Comparison of ENCODE assay signal across 21 mouse cellular contexts in genomic region chr8:93852851-93853461, GRCm38 (mm10). TPM values are rescaled to one million over a fixed set of nuclear protein-coding genes. Genes with fewer than 3 reads are reported as not detected.
DNase-seq lines count a peak whose midpoint lies in the region; TF ChIP-seq lines count a peak whose summit lies in the region.
"Had no signal": no experiment of that assay in that cellular context is flagged by ENCODE, and none has a peak within 500 bp of the region (broad histone marks: within the 10 kb centered on the region; RNA-seq: fewer than 3 reads in every experiment).

No protein-coding gene starts in this region.

- TF ChIP-seq CTCF in cerebellum, adult 2 months (IDR thresholded peaks at IDR 0.05; ENCODE audit: borderline replicate concordance, insufficient read depth, low read depth, low read length): no peak
- no peak for TF ChIP-seq CTCF in left cerebral cortex, adult 2 months (IDR thresholded peaks at IDR 0.05)
- TF ChIP-seq CTCF in embryonic fibroblast, embryonic 13.5 days (IDR thresholded peaks at IDR 0.05; ENCODE audit: borderline replicate concordance, insufficient read depth, low read length): no peak

- TF ChIP-seq POLR2A in cerebellum, adult 2 months (IDR thresholded peaks at IDR 0.05; ENCODE audit: borderline replicate concordance, insufficient read depth, low read length): no peak
- TF ChIP-seq POLR2A in embryonic fibroblast, embryonic 13.5 days (IDR thresholded peaks at IDR 0.05; ENCODE audit: low read depth, low read length): no peak

- 39% methylated on average over 9 of the region's 9 CpGs for WGBS in cerebellum, adult 2 months

- H3K27ac ChIP-seq in cerebellum, adult 2 months (ENCODE audit: insufficient read depth, low read length): peak overlapping the region; percentile 51
- peak overlapping the region; percentile 63 for H3K27ac ChIP-seq in left cerebral cortex, adult 2 months
- peak overlapping the region; percentile 74 for H3K27ac ChIP-seq in embryonic fibroblast, embryonic 13.5 days (ENCODE audit: insufficient read depth, low read length)
- H3K27ac ChIP-seq: gastrocnemius, adult 2 months; heart, embryonic 15.5 days; hindbrain, embryonic 14.5 days; hindbrain, postnatal 0 days had no signal

- intact Hi-C loops in left cerebral cortex, adult 2 months (cut with DNase I): no loop called here
- intact Hi-C loops in left cerebral cortex, postnatal 25 days (cut with DNase I): no loop called here

- peaks cover 39% of the 10 kb centered on the region for H3K4me1 ChIP-seq in cerebellum, adult 2 months (ENCODE audit: control insufficient read depth, insufficient read depth, low read length)
- H3K4me1 ChIP-seq in embryonic fibroblast, embryonic 13.5 days (ENCODE audit: control insufficient read depth, insufficient read depth, low read length): peaks cover 6% of the 10 kb centered on the region

- H3K27me3 ChIP-seq in cerebellum, adult 2 months (ENCODE audit: control insufficient read depth, insufficient read depth, low read length): no peaks in the 10 kb centered on the region
- H3K27me3 ChIP-seq: heart, embryonic 12.5 days; heart, embryonic 15.5 days had no signal

- no peak overlapping the region for H3K4me3 ChIP-seq in cerebellum, adult 2 months (replicated peaks; ENCODE audit: insufficient read depth, low read depth, low read length)
- no peak overlapping the region for H3K4me3 ChIP-seq in left cerebral cortex, adult 2 months
- no peak overlapping the region for H3K4me3 ChIP-seq in embryonic fibroblast, embryonic 13.5 days (ENCODE audit: insufficient read depth, low read length)
- H3K4me3 ChIP-seq: gastrocnemius, adult 2 months; heart, embryonic 12.5 days; heart, embryonic 15.5 days had no signal

- peak in 1 of 2 experiments; percentile 60 for DNase-seq in cerebellum, adult 2 months
- DNase-seq in cerebellum, postnatal 4 days (ENCODE audit: low spot score in 2 of 2): no peak
- no peak for DNase-seq in left cerebral cortex, adult 2 months (ENCODE audit: extremely low spot score in 1 of 2, low spot score in 2 of 2)
- DNase-seq in left cerebral cortex, postnatal 25 days (ENCODE audit: low spot score in 2 of 2): no peak
- DNase-seq in spleen, postnatal 4 days (ENCODE audit: low spot score in 2 of 2): no peak
- no peak for DNase-seq in urinary bladder, postnatal 36 days (ENCODE audit: low spot score in 2 of 2)
- DNase-seq: adrenal gland, adult 8-10 months; adrenal gland, postnatal 36 days; cerebellum, adult 11 months; cerebellum, adult 8-10 months; cerebellum, postnatal 10 days; cerebellum, postnatal 36 days; gastrocnemius, adult 2 months; gastrocnemius, postnatal 14 days; heart, postnatal 36 days had no signal

RNA-seq across cellular contexts. Expression of gene Gnao1, which starts 43.2 kb away (rescaled TPM):
- polyA plus RNA-seq in cerebellum, adult 2 months (2012; rRNA removed): 345 and 365 TPM in 2 replicates
- 100 to 1,000 TPM; 679 to 734 TPM for total RNA-seq in left cerebral cortex, adult 2 months (2021)
- total RNA-seq in left cerebral cortex, postnatal 25 days (2021): 100 to 1,000 TPM; 738 to 746 TPM
- 11.9 and 19.8 TPM in 2 replicates for polyA plus RNA-seq in embryonic fibroblast, embryonic 13.5 days (2011; ENCODE audit: insufficient read length, low read depth, missing spikeins)
- total RNA-seq: MEL had no signal
